Mouse (Mus musculus): ENCODE results near the gene Ceacam9.

The Ceacam9 gene

GRCm38 (mm10) chr7:16745373-16745772, 23.6 kb downstream of the Ceacam9 start:
- DNase-seq (ENCODE audit: low spot score), result no peak

DNA sequence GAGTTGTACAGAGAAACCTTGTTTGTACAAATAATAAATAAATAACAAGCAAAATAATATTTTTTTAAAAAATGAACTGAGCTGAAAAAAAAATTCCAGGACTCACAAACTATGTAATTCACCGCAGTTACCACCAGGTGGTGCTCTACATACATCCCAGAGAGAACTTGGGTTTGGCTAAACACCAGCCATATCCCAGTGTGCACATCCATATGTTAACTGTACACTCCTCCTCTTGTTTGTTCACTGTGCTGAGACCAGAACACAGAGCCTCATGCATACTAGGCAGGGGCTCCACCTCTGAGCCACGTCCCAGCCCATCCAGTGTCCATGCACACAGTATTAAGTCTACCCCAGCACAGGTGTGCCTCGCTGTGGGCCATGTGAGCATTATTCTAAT, 24.4 kb downstream of the Ceacam9 start:
- peak; percentile 44 for DNase-seq (ENCODE audit: low spot score)

- DNase-seq (ENCODE audit: low spot score), result no peak
Measured at GRCm38 (mm10) chr7:16747656-16748055, 25.9 kb downstream of the Ceacam9 start.

- no peak for DNase-seq (ENCODE audit: low spot score)
Measured at GRCm38 (mm10) chr7:16752016-16752415, 30.3 kb downstream of the Ceacam9 start.

- no peak for DNase-seq (ENCODE audit: low spot score)
Measured at GRCm38 (mm10) chr7:16755362-16756017, 33.8 kb downstream of the Ceacam9 start.

DNA sequence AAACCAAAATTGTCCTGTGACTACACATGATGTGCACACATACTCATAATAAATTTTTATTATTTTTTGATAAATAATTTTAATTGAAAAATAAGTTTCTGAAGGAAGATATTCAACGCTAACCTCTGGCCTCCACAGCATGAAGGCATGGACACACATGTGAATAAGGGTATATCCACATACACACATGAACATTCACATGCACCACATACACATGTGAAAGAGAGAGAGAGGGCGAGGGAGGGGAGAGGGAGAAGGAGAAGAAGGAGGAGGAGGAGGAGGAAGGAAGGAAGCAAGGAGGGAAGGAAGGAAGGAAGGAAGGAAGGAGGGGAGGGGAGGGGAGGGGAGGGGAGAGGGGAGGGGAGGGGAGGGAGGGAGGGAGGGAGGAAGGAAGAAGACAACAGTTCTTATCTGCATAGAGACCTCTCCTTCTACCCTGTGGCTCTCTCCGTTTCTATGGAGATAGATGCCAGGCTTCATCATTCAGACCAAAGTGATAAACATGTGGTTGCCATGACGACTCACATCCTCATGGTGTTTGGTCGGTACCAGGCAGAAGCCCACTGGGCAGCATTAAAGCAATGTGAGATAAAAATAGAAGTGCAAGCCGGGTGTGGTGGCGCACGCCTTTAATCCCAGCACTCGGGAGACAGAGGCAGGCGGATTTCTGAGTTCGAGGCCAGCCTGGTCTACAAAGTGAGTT, 37.3 kb downstream of the Ceacam9 start:
- no peak for DNase-seq (ENCODE audit: low spot score)

GRCm38 (mm10) chr7:16760292-16760691, 38.6 kb downstream of the Ceacam9 start:
- DNase-seq (ENCODE audit: low spot score), result no peak

GRCm38 (mm10) chr7:16761005-16761481, 39.3 kb downstream of the Ceacam9 start:
- DNase-seq (ENCODE audit: low spot score), result no peak

DNA sequence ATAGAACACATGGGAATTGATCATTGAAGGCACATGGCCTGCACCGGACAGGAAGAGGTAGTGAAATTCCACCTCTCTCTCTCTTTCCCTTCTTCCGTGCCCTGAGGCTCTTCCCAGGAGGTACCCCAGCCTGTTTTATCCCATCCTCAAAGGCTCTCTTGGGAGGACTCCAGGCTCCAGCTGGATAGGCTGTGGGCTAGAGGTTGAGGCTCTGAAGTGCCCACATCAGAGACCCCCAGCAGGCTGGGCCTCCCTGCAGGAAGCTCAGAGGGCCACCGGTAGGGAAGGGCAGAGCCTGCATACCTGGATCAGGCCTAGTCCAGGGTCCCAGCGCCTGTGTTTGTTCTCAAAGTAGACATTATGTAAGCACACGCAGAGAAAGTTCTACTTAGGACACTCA, 39.9 kb downstream of the Ceacam9 start:
- no peak for DNase-seq (ENCODE audit: low spot score)

DNA sequence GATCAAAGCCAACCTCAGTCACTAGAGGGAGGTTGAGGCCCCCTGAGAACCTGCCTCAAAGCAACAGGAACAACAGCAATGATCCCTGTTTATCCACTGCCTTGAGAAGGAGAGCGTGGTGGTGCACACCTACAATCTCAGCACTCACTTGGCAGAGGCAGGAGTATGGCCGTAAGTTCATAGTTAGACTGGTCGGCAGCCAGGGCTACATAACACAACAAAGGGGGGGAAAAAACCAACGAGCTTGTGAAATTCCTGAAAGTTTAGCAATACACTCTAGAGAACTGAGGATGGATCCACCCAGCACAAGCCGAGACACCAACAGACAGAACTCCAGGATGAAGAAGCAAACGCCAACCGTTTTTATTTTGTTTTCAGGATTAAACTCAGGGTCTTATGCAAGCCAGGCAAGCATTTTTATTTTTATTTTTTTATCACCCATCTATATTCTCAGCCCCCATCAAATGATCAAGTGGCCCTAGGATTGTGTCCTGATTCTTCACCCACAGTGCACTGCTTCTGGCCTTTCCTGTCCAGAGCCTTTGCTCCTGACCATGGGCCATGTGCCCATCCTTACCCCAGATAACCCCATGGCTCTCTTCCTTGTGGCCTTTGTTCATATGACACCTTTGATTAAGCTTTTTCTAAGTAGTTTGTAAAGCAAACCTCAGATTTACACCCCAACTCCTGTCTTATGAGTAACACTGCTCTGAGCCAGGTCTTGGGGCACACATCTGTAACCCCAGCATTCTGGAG, 41.9 kb downstream of the Ceacam9 start:
- DNase-seq (ENCODE audit: low spot score), result no peak

DNA sequence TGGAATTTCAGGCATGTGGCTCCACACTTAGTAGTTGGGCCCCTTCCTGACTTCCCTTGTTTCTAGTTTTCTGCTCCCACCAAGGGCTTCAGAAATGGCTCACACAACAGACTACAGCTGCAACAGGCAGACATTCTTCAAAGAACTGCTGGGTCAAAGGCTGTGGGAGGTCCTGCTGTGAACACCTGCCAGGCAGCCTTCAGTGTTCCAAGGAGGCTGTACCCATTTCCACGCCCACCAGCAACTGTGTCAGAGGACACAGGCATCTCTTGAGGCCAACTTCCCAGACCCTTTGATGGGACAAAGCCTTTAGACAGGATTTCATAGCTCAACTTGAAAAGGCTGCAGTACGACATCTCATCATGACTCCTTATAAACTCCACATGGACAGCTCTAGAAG, 44.7 kb downstream of the Ceacam9 start:
- DNase-seq (ENCODE audit: low spot score), result no peak

Measured in left cerebral cortex, adult 11 months (tissue).